Mouse (Mus musculus): ENCODE data around the gene Thop1.
"Not testable (repeated sequence)": the region's sequence is repeated elsewhere in the genome, so short reads cannot be mapped to it uniquely, and the experiment has no call there.

The Thop1 gene

GRCm38 (mm10) chr10:81058896-81059295 is 10.9 kb upstream of the Thop1 start:
- DNase-seq: no peak

DNA sequence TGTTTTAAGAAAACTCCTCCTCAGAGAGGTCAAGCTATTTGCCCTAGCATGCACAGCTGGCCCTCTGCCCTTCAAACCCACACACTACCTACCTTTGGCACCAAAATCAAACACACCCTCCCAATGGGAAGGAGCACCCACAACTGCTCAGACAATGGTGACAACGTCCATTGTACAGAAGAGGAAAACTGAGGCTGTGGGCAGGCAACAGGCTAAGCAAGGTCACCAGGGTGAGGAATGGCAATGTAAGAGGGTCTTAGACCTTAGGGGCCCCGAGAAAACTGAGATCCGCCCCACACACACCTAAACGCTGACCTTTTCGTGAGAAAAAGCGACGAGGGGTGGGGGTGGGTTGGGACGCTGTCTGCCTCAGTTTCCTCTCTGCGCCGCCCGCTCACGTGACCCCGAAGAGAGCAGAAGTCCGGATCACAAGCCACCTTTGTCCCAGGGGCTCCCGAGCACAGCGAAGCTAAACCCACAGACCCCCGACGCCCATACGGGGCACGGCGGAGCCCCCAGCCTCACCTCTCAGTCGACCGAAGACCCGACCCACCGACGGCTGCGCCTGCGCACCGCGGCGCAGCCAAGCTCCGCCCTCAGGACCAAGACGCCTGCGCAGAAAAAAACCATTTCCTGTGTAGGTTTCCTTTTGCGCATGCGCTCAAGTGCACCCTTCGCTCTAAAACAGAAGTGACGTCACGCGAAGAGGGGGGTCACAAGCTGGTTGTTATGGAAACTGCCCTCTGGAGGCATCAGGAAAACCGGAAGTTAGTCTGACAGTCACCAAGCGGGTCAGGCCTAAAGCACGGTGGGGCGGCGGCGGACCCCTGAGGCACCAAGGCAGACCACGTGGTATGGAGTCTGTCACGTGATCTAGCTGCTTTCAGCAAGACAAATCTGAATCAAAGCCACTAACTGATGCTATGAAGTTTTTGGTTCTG is 10.0 kb upstream of the Thop1 start, which contains the start of gene Sgta:
Sgta (minus strand) TSS at position 579 of the 941 bp plus-strand sequence.
- peak; percentile 99 for DNase-seq

GRCm38 (mm10) chr10:81062710-81063109 is 7.1 kb upstream of the Thop1 start:
- no peak for DNase-seq

- DNase-seq: not testable (repeated sequence)
These were observed 5.3 kb upstream of the Thop1 start for GRCm38 (mm10) chr10:81064519-81064918.

GRCm38 (mm10) chr10:81068706-81069105 is 1.1 kb upstream of the Thop1 start:
- no peak for DNase-seq

DNA sequence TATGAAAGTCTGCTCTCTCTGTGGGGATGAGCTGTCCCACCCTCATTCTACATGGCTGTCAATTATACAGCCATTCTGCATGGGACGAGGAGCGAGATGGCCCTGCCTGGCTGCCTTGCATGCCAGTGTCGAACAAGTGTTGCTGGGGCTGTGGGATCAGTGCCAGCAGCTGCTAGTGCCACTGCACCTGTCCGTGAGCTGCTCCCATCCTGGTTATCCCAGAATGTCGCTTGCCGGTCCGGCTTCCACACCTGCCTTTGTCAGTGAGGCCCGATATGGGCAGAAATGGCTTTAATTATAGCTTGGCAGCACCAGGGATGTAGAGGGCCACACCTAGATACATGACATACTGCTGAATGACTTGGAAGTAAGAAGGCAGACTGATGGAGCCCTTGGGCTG is 2.5 kb downstream of the Thop1 start:
- no peak for DNase-seq

DNA sequence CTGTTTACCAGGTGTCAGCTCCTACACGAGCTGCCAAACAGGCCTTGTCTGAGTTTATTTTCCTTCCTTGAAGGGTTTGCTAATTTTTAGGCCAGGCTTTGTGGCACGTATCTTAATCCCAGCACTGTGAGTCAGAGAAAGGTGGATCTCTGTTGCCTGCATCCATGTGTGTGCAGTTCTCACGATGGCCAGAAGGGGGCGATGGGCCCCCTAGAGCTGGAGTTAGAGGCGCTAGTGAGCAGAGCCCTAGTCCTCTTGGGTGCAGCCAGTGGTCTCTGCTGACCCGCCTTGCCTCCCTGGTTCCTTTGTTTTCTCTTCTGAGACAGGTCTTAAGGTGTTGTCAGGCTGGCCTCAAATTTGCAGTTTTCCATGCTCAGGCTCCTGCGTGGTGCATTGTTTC is 3.6 kb downstream of the Thop1 start:
- DNase-seq: peak; percentile 57 to 58

GRCm38 (mm10) chr10:81075734-81076133 is 5.9 kb downstream of the Thop1 start:
- DNase-seq: no peak

GRCm38 (mm10) chr10:81076356-81076755 is 6.5 kb downstream of the Thop1 start:
- no peak for DNase-seq

- DNase-seq: no peak
These were observed 8.1 kb downstream of the Thop1 start for GRCm38 (mm10) chr10:81077916-81078315.

- DNase-seq: no peak
These were observed 10.3 kb downstream of the Thop1 start for GRCm38 (mm10) chr10:81080008-81080655.

DNA sequence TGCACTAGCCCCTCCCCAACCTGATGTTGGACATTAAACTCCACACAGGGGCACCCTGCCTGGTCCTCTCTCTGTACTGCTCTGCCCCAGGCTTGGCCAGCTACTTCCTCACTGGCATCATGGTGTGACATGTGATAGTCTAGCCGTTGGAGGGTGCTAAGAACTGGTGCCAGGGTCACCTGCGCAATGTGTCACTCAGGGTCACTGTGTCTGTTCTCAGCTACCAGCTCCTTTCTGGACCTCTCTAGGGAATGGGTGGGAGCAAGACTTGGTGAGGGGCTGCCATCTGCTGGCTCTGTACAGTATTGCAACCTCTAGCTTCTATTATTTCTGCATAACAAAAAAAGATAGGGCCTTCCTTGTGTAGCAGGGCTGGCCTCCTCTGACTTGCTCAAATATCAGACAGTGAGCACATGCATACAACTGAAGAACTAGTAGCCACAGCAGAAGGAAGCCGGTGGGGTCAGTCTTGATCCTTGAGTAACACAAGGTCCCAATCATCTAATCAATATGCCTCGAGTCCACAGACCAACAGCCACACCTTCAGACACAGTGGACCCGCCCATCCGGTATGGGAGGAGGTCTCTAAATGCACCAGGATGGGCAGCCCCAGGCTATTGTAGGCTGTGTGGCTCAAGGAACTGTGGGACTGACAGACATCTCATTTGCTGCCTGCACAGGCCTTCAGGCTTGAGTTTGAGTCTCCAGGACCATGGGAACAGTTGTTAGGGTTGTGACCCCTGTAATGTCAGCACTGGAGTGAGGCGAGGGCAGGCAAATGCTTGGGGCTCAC is 12.5 kb downstream of the Thop1 start:
- peak; percentile 84 to 85 for DNase-seq

DNA sequence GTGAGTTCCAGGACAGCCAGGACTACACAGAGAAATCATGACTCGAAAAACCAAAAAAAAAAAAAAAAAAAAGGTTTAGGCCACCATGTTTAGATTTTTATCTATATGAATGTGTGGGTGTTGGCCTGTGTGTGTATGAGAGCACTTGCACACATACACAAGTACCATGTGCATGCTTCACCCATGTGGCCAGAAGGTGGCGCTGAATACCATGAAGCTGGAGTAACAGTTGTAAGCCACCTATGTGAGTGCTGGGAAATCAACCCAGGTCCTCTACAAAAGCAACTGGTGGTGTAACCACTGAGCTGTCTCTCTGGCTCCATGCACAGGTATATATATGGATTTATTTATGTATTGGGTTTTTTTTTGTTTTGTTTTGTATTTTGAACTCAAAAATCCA is 17.2 kb downstream of the Thop1 start:
- DNase-seq: peak; percentile 50 to 55

GRCm38 (mm10) chr10:81089216-81089615 is 19.4 kb downstream of the Thop1 start:
- DNase-seq: no peak

DNA sequence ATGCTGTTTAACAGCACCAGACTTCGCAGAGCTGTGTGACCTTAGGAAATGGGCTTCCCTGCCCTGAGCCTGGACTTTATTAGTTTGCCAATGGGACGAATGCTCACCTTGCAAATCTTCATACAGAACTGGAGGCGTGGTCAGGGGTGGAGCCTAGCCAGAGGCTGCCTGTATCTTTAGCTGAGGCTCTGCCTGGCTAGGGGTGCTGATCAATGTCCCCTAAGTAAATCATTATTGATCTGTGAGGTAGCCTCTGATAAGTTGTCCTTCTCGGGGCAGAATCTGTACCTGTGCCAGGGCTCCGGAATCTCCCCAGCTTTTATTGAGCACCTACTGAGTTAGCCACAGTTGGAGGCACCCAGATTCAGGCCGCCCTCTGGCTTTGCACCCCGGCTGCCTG is 20.8 kb downstream of the Thop1 start:
- DNase-seq: no peak

DNA sequence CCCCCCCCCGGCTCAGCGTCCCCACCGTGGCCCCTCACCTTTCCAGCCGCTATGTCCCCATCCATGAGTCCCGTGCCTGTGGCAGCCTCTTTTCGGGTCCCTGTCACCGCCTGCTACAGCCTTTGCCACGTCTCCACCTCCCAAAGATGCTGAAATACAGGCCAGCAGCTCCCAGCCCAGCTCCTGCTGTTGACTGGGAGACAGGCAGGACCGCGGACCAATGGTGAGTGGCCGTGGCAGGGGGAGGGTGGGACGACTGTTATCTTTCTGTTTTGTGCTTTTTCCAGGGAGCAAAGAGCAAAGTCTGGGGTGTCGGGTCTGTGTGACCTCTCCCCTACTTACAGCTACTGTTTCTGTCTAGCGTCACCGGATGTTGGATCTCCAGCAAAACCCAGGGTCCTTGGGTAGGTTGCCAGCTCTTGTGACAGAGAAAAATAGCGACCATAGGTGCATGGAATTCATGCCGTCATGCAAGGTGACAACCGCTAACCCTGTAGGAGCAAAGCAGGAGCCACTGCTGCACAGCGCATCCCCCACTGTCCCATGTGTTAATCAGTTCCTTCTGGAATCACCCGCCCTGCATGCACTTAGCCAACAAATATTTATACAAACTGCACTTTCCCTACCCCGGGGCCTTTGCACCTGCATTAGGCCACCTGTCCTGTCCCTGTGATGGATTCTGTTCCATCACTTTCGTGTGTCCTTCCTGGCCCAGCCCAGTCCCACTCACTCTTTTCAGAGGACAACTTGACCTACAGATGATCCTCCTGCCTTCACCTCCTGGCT is 22.8 kb downstream of the Thop1 start:
- no peak for DNase-seq

DNA sequence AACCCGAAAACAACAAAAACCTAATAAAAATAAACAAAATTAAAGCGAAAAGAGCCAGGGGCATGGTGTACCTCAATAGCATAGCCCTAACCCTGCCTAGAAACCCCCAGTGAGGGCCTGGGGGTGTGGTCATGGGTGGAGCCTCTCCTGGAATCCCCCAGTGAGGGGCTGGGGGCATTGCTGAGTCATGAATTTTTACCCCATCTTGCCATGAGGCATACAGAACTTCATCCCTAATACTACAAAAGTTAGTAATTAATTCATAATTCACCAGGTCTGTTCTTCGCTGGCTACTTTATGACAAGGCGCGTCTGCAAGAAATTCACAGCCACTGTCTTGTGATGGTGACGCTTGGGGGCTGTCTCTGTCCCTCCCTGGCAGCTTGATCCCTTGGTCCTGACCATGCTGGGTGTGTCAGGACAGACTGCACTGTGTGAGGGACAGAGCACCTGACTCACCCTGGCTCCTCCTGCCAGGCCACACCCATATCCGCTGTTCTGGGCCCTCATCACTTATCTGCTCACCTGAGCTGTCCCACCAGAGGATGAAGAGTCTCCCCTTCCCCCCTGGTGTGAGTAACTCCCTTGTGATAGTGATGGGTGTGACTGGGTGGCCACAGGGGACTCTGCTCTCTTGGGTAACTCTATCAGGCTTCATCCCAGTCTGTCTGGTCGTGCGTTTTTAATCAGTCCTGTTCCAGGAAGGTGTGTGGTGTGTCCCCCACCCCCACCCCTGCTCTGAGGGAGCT is 25.3 kb downstream of the Thop1 start:
- DNase-seq: no peak

- DNase-seq: peak; percentile 98
These were observed 35.8 kb downstream of the Thop1 start, which contains the start of gene Map2k2 for GRCm38 (mm10) chr10:81105565-81106112. TSS of gene Map2k2 (plus strand) at chr10:81105915.

GRCm38 (mm10) chr10:81106113-81106721 is 36.4 kb downstream of the Thop1 start:
- peak; percentile 95 for DNase-seq

- DNase-seq: no peak
These were observed 43.1 kb downstream of the Thop1 start for GRCm38 (mm10) chr10:81112946-81113345.

- DNase-seq: no peak
These were observed 49.8 kb downstream of the Thop1 start for GRCm38 (mm10) chr10:81119625-81120024.

Measured in B cell, adult 2 months (primary cell).